Mouse (Mus musculus) embryonic facial prominence, embryonic 13.5 days (tissue): ENCODE measurements around the gene Olfr1441. TPM values are rescaled to one million over a fixed set of nuclear protein-coding genes. Genes with fewer than 3 reads are reported as not detected.

ENCODE experiments used
- ATAC-seq: fragments of 200-750 bp; cut with Nextera tagmentation; 2 replicates; pipeline ENCODE4 v1.8.0; 2017; ENCODE audit warnings: low read depth; ENCODE audit not compliant: insufficient number of reproducible peaks, insufficient read depth, low FRiP score, low TSS enrichment
- H3K27ac ChIP-seq: fragments of 300-500 bp; sonication (generic); 2 replicates; pipeline ENCODE4 v1.5.1; 2015; ENCODE audit warnings: moderate library complexity, mild to moderate bottlenecking, inconsistent platforms
- H3K27me3 ChIP-seq: fragments of 300-500 bp; sonication (generic); 2 replicates; pipeline ENCODE4 v1.6.1; 2015; ENCODE audit warnings: mild to moderate bottlenecking, inconsistent platforms
- H3K36me3 ChIP-seq: fragments of 300-500 bp; sonication (generic); 2 replicates; pipeline ENCODE4 v1.6.1; 2015; ENCODE audit warnings: mild to moderate bottlenecking, inconsistent platforms
- H3K4me1 ChIP-seq: fragments of 300-500 bp; sonication (generic); 2 replicates; pipeline ENCODE4 v1.6.1; 2015; ENCODE audit warnings: inconsistent platforms
- H3K4me2 ChIP-seq: fragments of 300-500 bp; sonication (generic); 2 replicates; pipeline ENCODE4 v1.6.1; 2015; ENCODE audit warnings: moderate library complexity, mild to moderate bottlenecking, inconsistent platforms
- H3K4me3 ChIP-seq: fragments of 300-500 bp; sonication (generic); 2 replicates; pipeline ENCODE4 v1.5.1; 2015; ENCODE audit warnings: mild to moderate bottlenecking, inconsistent platforms
- H3K9ac ChIP-seq: fragments of 300-500 bp; sonication (generic); 2 replicates; pipeline ENCODE4 v1.6.1; 2015; ENCODE audit warnings: mild to moderate bottlenecking, inconsistent platforms
- H3K9me3 ChIP-seq: fragments of 300-500 bp; sonication (generic); 2 replicates; pipeline ENCODE4 v1.6.1; 2016; ENCODE audit warnings: inconsistent platforms
- WGBS: fragments of 180-500 bp; shearing (Covaris S2); methylation state at CpG from one replicate; pipeline ENCODE4 v1.1.7; 2015; ENCODE audit warnings: mixed read lengths; 5-methylcytosine and 5-hydroxymethylcytosine counted together
- polyA plus RNA-seq: library from polyadenylated mRNA; unstranded; fragments of >200 nt; fragmentation: Nextera tagmentation; extraction: Ambion mirVana; gene quantifications from 2 replicates; pipeline ENCODE4 v1.2.1, GENCODE M21; 2015

Gene Olfr1441
- not detected in 2 replicates for polyA plus RNA-seq

- Histone ChIP-seq H3K36me3 (no peaks in the 10 kb centered on the region), H3K9me3 (no peaks in the 10 kb centered on the region), H3K4me2 (no peak within 1 kb of the TSS), H3K4me3 (no peak within 1 kb of the TSS), H3K9ac (no peak within 1 kb of the TSS), H3K4me1 (peaks cover 4% of the 10 kb centered on the region; the same call in 1 of the 2 replicates), H3K27me3 (no peaks in the 10 kb centered on the region), H3K27ac (no peak within 1 kb of the TSS)
- ATAC-seq = no peak
Measured at GRCm38 (mm10) chr19:12417361-12417760, at the start of gene Olfr1441. TSS of gene Olfr1441 (plus strand) at chr19:12417433.

- H3K4me1 ChIP-seq = no peaks in the 10 kb centered on the region
- no peak overlapping the region for H3K4me3 ChIP-seq
- no peak overlapping the region for H3K4me2 ChIP-seq
- no peak overlapping the region for H3K9ac ChIP-seq
- H3K27ac ChIP-seq = no peak overlapping the region
- H3K36me3 ChIP-seq = no peaks in the 10 kb centered on the region
- no peak for ATAC-seq
- WGBS = 75% methylated on average over 3 of the region's 3 CpGs
- no peaks in the 10 kb centered on the region for H3K27me3 ChIP-seq
- no peaks in the 10 kb centered on the region for H3K9me3 ChIP-seq
Measured at GRCm38 (mm10) chr19:12373004-12373403, 44.2 kb upstream of the Olfr1441 start.

- Histone ChIP-seq H3K4me2 (no peak overlapping the region), H3K4me3 (no peak overlapping the region), H3K27ac (no peak overlapping the region), H3K9ac (no peak overlapping the region), H3K27me3 (no peaks in the 10 kb centered on the region), H3K9me3 (no peaks in the 10 kb centered on the region), H3K36me3 (no peaks in the 10 kb centered on the region), H3K4me1 (no peaks in the 10 kb centered on the region)
- ATAC-seq = no peak
- 74% methylated on average over 2 of the region's 2 CpGs for WGBS
Measured at GRCm38 (mm10) chr19:12374465-12375025, 42.7 kb upstream of the Olfr1441 start.

- Histone ChIP-seq H3K27ac (no peak within 1 kb of the TSS), H3K4me3 (no peak within 1 kb of the TSS), H3K27me3 (no peaks in the 10 kb centered on the region), H3K9ac (no peak within 1 kb of the TSS), H3K4me1 (no peaks in the 10 kb centered on the region), H3K36me3 (no peaks in the 10 kb centered on the region), H3K9me3 (no peaks in the 10 kb centered on the region), H3K4me2 (no peak within 1 kb of the TSS)
- ATAC-seq = no peak
- 74% methylated on average over 2 of the region's 2 CpGs for WGBS
Measured at GRCm38 (mm10) chr19:12386979-12387378, 30.3 kb upstream of the Olfr1441 start, which contains the start of gene Olfr1440. TSS of gene Olfr1440 (plus strand) at chr19:12387279.

- H3K4me1 ChIP-seq = peaks cover 4% of the 10 kb centered on the region; the same call in 1 of the 2 replicates
- H3K36me3 ChIP-seq = no peaks in the 10 kb centered on the region
- no peak overlapping the region for H3K4me3 ChIP-seq
- ATAC-seq = no peak
- no peaks in the 10 kb centered on the region for H3K9me3 ChIP-seq
- peak overlapping the region; percentile 74; the same call in 1 of the 2 replicates for H3K27ac ChIP-seq
- no peak overlapping the region for H3K9ac ChIP-seq
- no peak overlapping the region for H3K4me2 ChIP-seq
- no peaks in the 10 kb centered on the region for H3K27me3 ChIP-seq
Measured at GRCm38 (mm10) chr19:12413737-12414136, 3.5 kb upstream of the Olfr1441 start.

- Histone ChIP-seq H3K36me3 (no peaks in the 10 kb centered on the region), H3K27ac (no peak overlapping the region), H3K4me2 (no peak overlapping the region), H3K4me3 (no peak overlapping the region), H3K4me1 (peaks cover 4% of the 10 kb centered on the region; the same call in 1 of the 2 replicates), H3K9me3 (no peaks in the 10 kb centered on the region), H3K27me3 (no peaks in the 10 kb centered on the region), H3K9ac (no peak overlapping the region)
- no peak for ATAC-seq
- 88% methylated on average over 3 of the region's 3 CpGs for WGBS
Measured at GRCm38 (mm10) chr19:12418312-12418711, 1.1 kb downstream of the Olfr1441 start.

- no peak for ATAC-seq
- Histone ChIP-seq H3K4me3 (no peak overlapping the region), H3K9ac (no peak overlapping the region), H3K36me3 (no peaks in the 10 kb centered on the region), H3K27ac (no peak overlapping the region), H3K9me3 (no peaks in the 10 kb centered on the region), H3K27me3 (no peaks in the 10 kb centered on the region), H3K4me2 (no peak overlapping the region), H3K4me1 (peaks cover 4% of the 10 kb centered on the region; the same call in 1 of the 2 replicates)
- WGBS = 67% methylated on average over 6 of the region's 6 CpGs
Measured at GRCm38 (mm10) chr19:12420555-12420954, 3.3 kb downstream of the Olfr1441 start.

GRCm38 (mm10) chr19:12421680-12422079 lies 4.4 kb downstream of the Olfr1441 start:
- Histone ChIP-seq H3K27ac (no peak overlapping the region), H3K9me3 (no peaks in the 10 kb centered on the region), H3K4me3 (no peak overlapping the region), H3K9ac (no peak overlapping the region), H3K36me3 (no peaks in the 10 kb centered on the region), H3K4me1 (no peaks in the 10 kb centered on the region), H3K4me2 (no peak overlapping the region), H3K27me3 (no peaks in the 10 kb centered on the region)
- no peak for ATAC-seq
- WGBS = 84% methylated on average over 1 of the region's 1 CpGs

- ATAC-seq = no peak
- Histone ChIP-seq H3K4me1 (no peaks in the 10 kb centered on the region), H3K4me2 (no peak overlapping the region), H3K27ac (no peak overlapping the region), H3K9me3 (no peaks in the 10 kb centered on the region), H3K4me3 (no peak overlapping the region), H3K36me3 (no peaks in the 10 kb centered on the region), H3K27me3 (no peaks in the 10 kb centered on the region), H3K9ac (no peak overlapping the region)
- 81% methylated on average over 5 of the region's 5 CpGs for WGBS
Measured at GRCm38 (mm10) chr19:12427101-12427500, 9.9 kb downstream of the Olfr1441 start.

GRCm38 (mm10) chr19:12427605-12428004 lies 10.4 kb downstream of the Olfr1441 start, which contains the start of gene Pfpl:
TSS of gene Pfpl (plus strand) at chr19:12427905.
- Histone ChIP-seq H3K27me3 (no peaks in the 10 kb centered on the region), H3K4me2 (no peak within 1 kb of the TSS), H3K9ac (no peak within 1 kb of the TSS), H3K9me3 (no peaks in the 10 kb centered on the region), H3K27ac (no peak within 1 kb of the TSS), H3K36me3 (no peaks in the 10 kb centered on the region), H3K4me3 (no peak within 1 kb of the TSS), H3K4me1 (no peaks in the 10 kb centered on the region)
- no peak for ATAC-seq
- WGBS = 93% methylated on average over 6 of the region's 6 CpGs

GRCm38 (mm10) chr19:12433033-12433432 lies 15.8 kb downstream of the Olfr1441 start:
- WGBS = 9% methylated on average over 2 of the region's 2 CpGs
- H3K27ac ChIP-seq = no peak overlapping the region
- H3K36me3 ChIP-seq = no peaks in the 10 kb centered on the region
- H3K9ac ChIP-seq = no peak overlapping the region
- H3K4me1 ChIP-seq = no peaks in the 10 kb centered on the region
- H3K9me3 ChIP-seq = no peaks in the 10 kb centered on the region
- H3K4me3 ChIP-seq = no peak overlapping the region
- ATAC-seq = no peak
- H3K27me3 ChIP-seq = no peaks in the 10 kb centered on the region
- no peak overlapping the region for H3K4me2 ChIP-seq

- no peak overlapping the region for H3K27ac ChIP-seq
- no peak for ATAC-seq
- H3K4me1 ChIP-seq = no peaks in the 10 kb centered on the region
- H3K4me2 ChIP-seq = no peak overlapping the region
- no peaks in the 10 kb centered on the region for H3K27me3 ChIP-seq
- no peaks in the 10 kb centered on the region for H3K36me3 ChIP-seq
- no peaks in the 10 kb centered on the region for H3K9me3 ChIP-seq
- H3K4me3 ChIP-seq = no peak overlapping the region
- WGBS = 87% methylated on average over 4 of the region's 4 CpGs
- no peak overlapping the region for H3K9ac ChIP-seq
Measured at GRCm38 (mm10) chr19:12435011-12435416, 17.8 kb downstream of the Olfr1441 start.
